Mouse (Mus musculus): ENCODE measurements at regions not wholly inside any gene's neighbourhood (a gene's known extent, or its start where the extent isn't known, plus 50 kb on each side); places are given as distances from the start of the nearest gene placed in this dataset.

GRCm38 (mm10) chr13:42244240-42245086, 56.8 kb upstream of the Edn1 start:
- DNase-seq (ENCODE audit: low spot score in 2 of 2): peak; percentile 39 to 70

GRCm38 (mm10) chr13:42245753-42246409, 55.4 kb upstream of the Edn1 start:
- intact Hi-C loops (cut with DNase I): loop anchor here (2.0 kb wide), 3 partner anchors 71 to 603 kb away; no protein-coding TSS in a partner anchor
- peak; percentile 6 to 23 for DNase-seq (ENCODE audit: low spot score in 2 of 2)

More at GRCm38 (mm10) chr13:42244240-42245086, 56.8 kb upstream of the Edn1 start:
- intact Hi-C loops (cut with DNase I): loop anchor here (2.0 to 5.0 kb wide), 3 partner anchors 343 to 602 kb away; no protein-coding TSS in a partner anchor

All from left cerebral cortex, postnatal 25 days (tissue).